Mouse (Mus musculus) limb, embryonic 11.5 days (tissue): ENCODE results near the gene Rnf212b. TPM values are rescaled to one million over a fixed set of nuclear protein-coding genes. Genes with fewer than 3 reads are reported as not detected.

Experiments
- polyA plus RNA-seq: library from polyadenylated mRNA; unstranded; fragments of >200 nt; fragmentation: Nextera tagmentation; extraction: Ambion mirVana; gene quantifications from 2 replicates; pipeline ENCODE4 v1.2.1, GENCODE M21; 2014

Rnf212b gene
- polyA plus RNA-seq, 1 experiment from 2014 or later = not detected

Other genes with a start within 250 kb of the Rnf212b start
- 38.5 and 41.8 TPM in 2 replicates for gene Ajuba, start 236.6 kb upstream of the Rnf212b start, polyA plus RNA-seq
- 6.8 and 7.8 TPM in 2 replicates for gene 4931414P19Rik, start 208.1 kb upstream of the Rnf212b start, polyA plus RNA-seq
- 474 and 488 TPM in 2 replicates for gene Psmb5, start 196.1 kb upstream of the Rnf212b start, polyA plus RNA-seq
- gene Psmb11, start 192.7 kb upstream of the Rnf212b start, polyA plus RNA-seq = 0.20 TPM in 1 of 2 replicates, not detected in the other
- not detected in 2 replicates for gene Gm17606, start 173.2 kb upstream of the Rnf212b start, polyA plus RNA-seq
- 8.6 and 10.2 TPM in 2 replicates for gene Cdh24, start 172.8 kb upstream of the Rnf212b start, polyA plus RNA-seq
- gene 1700123O20Rik, start 127.9 kb upstream of the Rnf212b start, polyA plus RNA-seq = 111 and 114 TPM in 2 replicates
- gene Acin1, start 127.2 kb upstream of the Rnf212b start, polyA plus RNA-seq = 141 and 160 TPM in 2 replicates
- gene Gm29776, start 115.3 kb upstream of the Rnf212b start, polyA plus RNA-seq = 0.25 and 0.34 TPM in 2 replicates
- not detected in 2 replicates for gene Cebpe, start 102.0 kb upstream of the Rnf212b start, polyA plus RNA-seq
- 0.75 and 1.1 TPM in 2 replicates for gene Slc7a8, start 32.2 kb upstream of the Rnf212b start, polyA plus RNA-seq
- 12.8 and 17.7 TPM in 2 replicates for gene Homez, start 56.8 kb downstream of the Rnf212b start, polyA plus RNA-seq
- 0.37 and 0.51 TPM in 2 replicates for gene Ppp1r3e, start 63.4 kb downstream of the Rnf212b start, polyA plus RNA-seq
- gene Bcl2l2, start 69.2 kb downstream of the Rnf212b start, polyA plus RNA-seq = 2.1 and 2.2 TPM in 2 replicates
- 0.56 TPM in 1 of 2 replicates, not detected in the other for gene Gm20521, start 69.3 kb downstream of the Rnf212b start, polyA plus RNA-seq
- gene Pabpn1, start 78.4 kb downstream of the Rnf212b start, polyA plus RNA-seq = 158 and 177 TPM in 2 replicates
- gene Slc22a17, start 99.0 kb downstream of the Rnf212b start, polyA plus RNA-seq = 35.5 and 46.0 TPM in 2 replicates
- gene Efs, start 112.0 kb downstream of the Rnf212b start, polyA plus RNA-seq = 42.7 and 44.6 TPM in 2 replicates
- not detected in 2 replicates for gene Il25, start 118.6 kb downstream of the Rnf212b start, polyA plus RNA-seq
- 1.8 and 3.2 TPM in 2 replicates for gene Cmtm5, start 122.1 kb downstream of the Rnf212b start, polyA plus RNA-seq
- gene Myh6, start 152.8 kb downstream of the Rnf212b start, polyA plus RNA-seq = 0.77 and 1.7 TPM in 2 replicates
- not detected in 2 replicates for gene Gm17428, start 162.8 kb downstream of the Rnf212b start, polyA plus RNA-seq
- 0.92 and 1.5 TPM in 2 replicates for gene Myh7, start 180.5 kb downstream of the Rnf212b start, polyA plus RNA-seq
- 99.5 and 100 TPM in 2 replicates for gene Ngdn, start 201.3 kb downstream of the Rnf212b start, polyA plus RNA-seq